Mouse (Mus musculus) kidney, embryonic 15.5 days (tissue): ENCODE measurements around the gene Slain1. TPM values are rescaled to one million over a fixed set of nuclear protein-coding genes. Genes with fewer than 3 reads are reported as not detected.
A peak's percentile ranks its signal among the peaks of the same experiment; 100 is the strongest.

ENCODE experiments used
- ATAC-seq: fragments of 200-750 bp; cut with Nextera tagmentation; replicated peaks from 2 replicates; pipeline ENCODE4 v1.8.0; 2017; ENCODE audit warnings: moderate TSS enrichment; ENCODE audit not compliant: low FRiP score
- H3K27ac ChIP-seq: fragments of 300-500 bp; sonication (generic); 2 replicates; pipeline ENCODE4 v1.5.1; 2015; ENCODE audit warnings: mild to moderate bottlenecking, inconsistent platforms
- H3K27me3 ChIP-seq: fragments of 300-500 bp; sonication (generic); 2 replicates; pipeline ENCODE4 v1.6.1; 2015; ENCODE audit warnings: inconsistent platforms
- H3K36me3 ChIP-seq: fragments of 300-500 bp; sonication (generic); 2 replicates; pipeline ENCODE4 v1.6.1; 2015; ENCODE audit warnings: inconsistent platforms
- H3K4me1 ChIP-seq: fragments of 300-500 bp; sonication (generic); 2 replicates; pipeline ENCODE4 v1.6.1; 2015; ENCODE audit warnings: inconsistent platforms
- H3K4me2 ChIP-seq: fragments of 300-500 bp; sonication (generic); 2 replicates; pipeline ENCODE4 v1.6.1; 2015; ENCODE audit warnings: moderate library complexity, mild to moderate bottlenecking, inconsistent platforms
- H3K4me3 ChIP-seq: fragments of 300-500 bp; sonication (generic); replicated peaks from 2 replicates; pipeline ENCODE4 v1.5.1; 2015; ENCODE audit warnings: mild to moderate bottlenecking, inconsistent platforms
- H3K9ac ChIP-seq: fragments of 300-500 bp; sonication (generic); 2 replicates; pipeline ENCODE4 v1.6.1; 2015; ENCODE audit warnings: mild to moderate bottlenecking, inconsistent platforms
- H3K9me3 ChIP-seq: fragments of 300-500 bp; sonication (generic); replicated peaks from 2 replicates; pipeline ENCODE4 v1.6.1; 2016; ENCODE audit warnings: inconsistent platforms
- WGBS: fragments of 180-500 bp; shearing (Covaris S2); methylation state at CpG from one replicate; pipeline ENCODE4 v1.1.7; 2015; ENCODE audit warnings: mixed read lengths; 5-methylcytosine and 5-hydroxymethylcytosine counted together
- polyA plus RNA-seq: library from polyadenylated mRNA; unstranded; fragments of >200 nt; fragmentation: Nextera tagmentation; extraction: Ambion mirVana; gene quantifications from 2 replicates; pipeline ENCODE4 v1.2.1, GENCODE M21; 2015

Slain1 gene
- polyA plus RNA-seq, 1 experiment from 2014 or later: 2.9 TPM

- Histone ChIP-seq H3K4me2 (peak overlapping the region; percentile 38), H3K9ac (no peak overlapping the region), H3K36me3 (no peaks in the 10 kb centered on the region), H3K9me3 (no peaks in the 10 kb centered on the region), H3K4me1 (peaks cover 10% of the 10 kb centered on the region), H3K27me3 (no peaks in the 10 kb centered on the region), H3K27ac (no peak overlapping the region), H3K4me3 (0 out of 2 replicates have a peak overlapping the region, but pooled peaks have one; percentile 8)
- WGBS: 40% methylated on average over 18 of the region's 18 CpGs
- ATAC-seq: peak; percentile 58; the same call in 1 of the 2 replicates
Measured at GRCm38 (mm10) chr14:103679395-103680217, 29.6 kb downstream of the Slain1 start.

GRCm38 (mm10) chr14:103680285-103680819 is 30.3 kb downstream of the Slain1 start:
- ATAC-seq: no peak
- Histone ChIP-seq H3K4me1 (peaks cover 10% of the 10 kb centered on the region), H3K36me3 (no peaks in the 10 kb centered on the region), H3K27ac (no peak overlapping the region), H3K4me3 (0 out of 2 replicates have a peak overlapping the region, but pooled peaks have one; percentile 8), H3K9ac (no peak overlapping the region), H3K9me3 (no peaks in the 10 kb centered on the region), H3K27me3 (no peaks in the 10 kb centered on the region), H3K4me2 (peak overlapping the region; percentile 38)
- WGBS: 46% methylated on average over 7 of the region's 7 CpGs

GRCm38 (mm10) chr14:103682633-103683390 is 32.8 kb downstream of the Slain1 start:
- 85% methylated on average over 9 of the region's 9 CpGs for WGBS
- no peak overlapping the region for H3K4me3 ChIP-seq
- no peaks in the 10 kb centered on the region for H3K36me3 ChIP-seq
- no peak overlapping the region for H3K4me2 ChIP-seq
- H3K27me3 ChIP-seq: no peaks in the 10 kb centered on the region
- no peaks in the 10 kb centered on the region for H3K9me3 ChIP-seq
- peaks cover 10% of the 10 kb centered on the region for H3K4me1 ChIP-seq
- H3K9ac ChIP-seq: no peak overlapping the region
- ATAC-seq: no peak
- H3K27ac ChIP-seq: no peak overlapping the region

- no peaks in the 10 kb centered on the region for H3K4me1 ChIP-seq
- H3K9me3 ChIP-seq: no peaks in the 10 kb centered on the region
- no peak overlapping the region for H3K9ac ChIP-seq
- no peaks in the 10 kb centered on the region for H3K27me3 ChIP-seq
- 96% methylated on average over 2 of the region's 2 CpGs for WGBS
- H3K36me3 ChIP-seq: no peaks in the 10 kb centered on the region
- ATAC-seq: no peak
- H3K4me2 ChIP-seq: no peak overlapping the region
- no peak overlapping the region for H3K27ac ChIP-seq
- no peak overlapping the region for H3K4me3 ChIP-seq
Measured at GRCm38 (mm10) chr14:103686994-103687393, 37.0 kb downstream of the Slain1 start.

GRCm38 (mm10) chr14:103694295-103694694 is 44.3 kb downstream of the Slain1 start:
- ATAC-seq: no peak
- 37% methylated on average over 1 of the region's 1 CpGs for WGBS
- Histone ChIP-seq H3K4me2 (no peak overlapping the region), H3K27ac (no peak overlapping the region), H3K4me3 (no peak overlapping the region), H3K36me3 (no peaks in the 10 kb centered on the region), H3K9me3 (no peaks in the 10 kb centered on the region), H3K27me3 (no peaks in the 10 kb centered on the region), H3K9ac (no peak overlapping the region), H3K4me1 (no peaks in the 10 kb centered on the region)

- Histone ChIP-seq H3K27ac (no peak overlapping the region), H3K36me3 (no peaks in the 10 kb centered on the region), H3K4me3 (no peak overlapping the region), H3K4me1 (no peaks in the 10 kb centered on the region), H3K9me3 (no peaks in the 10 kb centered on the region), H3K9ac (no peak overlapping the region), H3K4me2 (no peak overlapping the region), H3K27me3 (no peaks in the 10 kb centered on the region)
- 79% methylated on average over 3 of the region's 3 CpGs for WGBS
- no peak for ATAC-seq
Measured at GRCm38 (mm10) chr14:103695620-103696019, 45.6 kb downstream of the Slain1 start.

GRCm38 (mm10) chr14:103697101-103697500 is 47.1 kb downstream of the Slain1 start:
- 85% methylated on average over 7 of the region's 7 CpGs for WGBS
- Histone ChIP-seq H3K27me3 (no peaks in the 10 kb centered on the region), H3K4me1 (no peaks in the 10 kb centered on the region), H3K27ac (no peak overlapping the region), H3K9ac (no peak overlapping the region), H3K4me3 (no peak overlapping the region), H3K36me3 (no peaks in the 10 kb centered on the region), H3K9me3 (no peaks in the 10 kb centered on the region), H3K4me2 (no peak overlapping the region)
- no peak for ATAC-seq

- H3K36me3 ChIP-seq: peaks cover 8% of the 10 kb centered on the region; the same call in 1 of the 2 replicates
- no peaks in the 10 kb centered on the region for H3K9me3 ChIP-seq
- no peak overlapping the region for H3K27ac ChIP-seq
- no peak for ATAC-seq
- no peaks in the 10 kb centered on the region for H3K4me1 ChIP-seq
- H3K27me3 ChIP-seq: no peaks in the 10 kb centered on the region
- WGBS: 94% methylated on average over 6 of the region's 6 CpGs
- no peak overlapping the region for H3K9ac ChIP-seq
- no peak overlapping the region for H3K4me2 ChIP-seq
- no peak overlapping the region for H3K4me3 ChIP-seq
Measured at GRCm38 (mm10) chr14:103699308-103699707, 49.3 kb downstream of the Slain1 start.

- Histone ChIP-seq H3K36me3 (peaks cover 8% of the 10 kb centered on the region; the same call in 1 of the 2 replicates), H3K4me1 (no peaks in the 10 kb centered on the region), H3K27ac (no peak overlapping the region), H3K9ac (no peak overlapping the region), H3K4me2 (no peak overlapping the region), H3K9me3 (no peaks in the 10 kb centered on the region), H3K27me3 (no peaks in the 10 kb centered on the region), H3K4me3 (no peak overlapping the region)
- no peak for ATAC-seq
- 86% methylated on average over 18 of the region's 18 CpGs for WGBS
Measured at GRCm38 (mm10) chr14:103702516-103702915, 52.5 kb downstream of the Slain1 start.

- Histone ChIP-seq H3K4me2 (no peak overlapping the region), H3K27me3 (no peaks in the 10 kb centered on the region), H3K4me1 (no peaks in the 10 kb centered on the region), H3K36me3 (peaks cover 8% of the 10 kb centered on the region; the same call in 1 of the 2 replicates), H3K27ac (no peak overlapping the region), H3K9me3 (no peaks in the 10 kb centered on the region), H3K9ac (no peak overlapping the region), H3K4me3 (no peak overlapping the region)
- ATAC-seq: no peak
- WGBS: 68% methylated on average over 13 of the region's 13 CpGs
Measured at GRCm38 (mm10) chr14:103704771-103705170, 54.7 kb downstream of the Slain1 start.

GRCm38 (mm10) chr14:103706347-103706746 is 56.3 kb downstream of the Slain1 start:
- H3K9me3 ChIP-seq: no peaks in the 10 kb centered on the region

GRCm38 (mm10) chr14:103708601-103709000 is 58.6 kb downstream of the Slain1 start:
- 78% methylated on average over 2 of the region's 2 CpGs for WGBS
- Histone ChIP-seq H3K27ac (no peak overlapping the region), H3K4me3 (no peak overlapping the region), H3K36me3 (0 out of 2 replicates have a peak, but pooled peaks cover 4% of the 10 kb centered on the region), H3K27me3 (no peaks in the 10 kb centered on the region), H3K9me3 (no peaks in the 10 kb centered on the region), H3K4me1 (no peaks in the 10 kb centered on the region), H3K4me2 (no peak overlapping the region), H3K9ac (no peak overlapping the region)
- no peak for ATAC-seq

More at GRCm38 (mm10) chr14:103706347-103706746, 56.3 kb downstream of the Slain1 start:
- H3K27ac ChIP-seq: no peak overlapping the region
- H3K36me3 ChIP-seq: peaks cover 8% of the 10 kb centered on the region; the same call in 1 of the 2 replicates
- 92% methylated on average over 6 of the region's 6 CpGs for WGBS
- no peak overlapping the region for H3K4me2 ChIP-seq
- no peak for ATAC-seq
- H3K4me1 ChIP-seq: no peaks in the 10 kb centered on the region
- H3K4me3 ChIP-seq: no peak overlapping the region
- H3K9ac ChIP-seq: no peak overlapping the region
- H3K27me3 ChIP-seq: no peaks in the 10 kb centered on the region
